Mouse (Mus musculus) hematopoietic stem cell, adult 5-6 weeks (primary cell): Measurements from ENCODE around the gene Dennd4a. TPM values are rescaled to one million over a fixed set of nuclear protein-coding genes. Genes with fewer than 3 reads are reported as not detected.
A peak's percentile ranks its signal among the peaks of the same experiment; 100 is the strongest.

ENCODE experiments used
- ATAC-seq, 2 experiments: fragments of 125-278 bp in 1 of 2; replicated peaks in 1 of 2; 2 replicates each; pipeline ENCODE4 v1.8.0; 2016 to 2017; ENCODE audit warnings: inconsistent platforms in 2 of 2, mild to moderate bottlenecking in 2 of 2, moderate number of reproducible peaks in 2 of 2, low read depth in 1 of 2, moderate TSS enrichment in 1 of 2; ENCODE audit not compliant: low FRiP score in 2 of 2, poor library complexity in 2 of 2, severe bottlenecking in 2 of 2, insufficient read depth in 1 of 2, low TSS enrichment in 1 of 2
- total RNA-seq: library from RNA; stranded (forward); fragments of 172-1452, 232-1000 nt; gene quantifications from 2 replicates; pipeline ENCODE4 v1.2.3, GENCODE M21; 2017

The Dennd4a gene
- total RNA-seq, 1 experiment from 2014 or later: 75.6 TPM

DNA sequence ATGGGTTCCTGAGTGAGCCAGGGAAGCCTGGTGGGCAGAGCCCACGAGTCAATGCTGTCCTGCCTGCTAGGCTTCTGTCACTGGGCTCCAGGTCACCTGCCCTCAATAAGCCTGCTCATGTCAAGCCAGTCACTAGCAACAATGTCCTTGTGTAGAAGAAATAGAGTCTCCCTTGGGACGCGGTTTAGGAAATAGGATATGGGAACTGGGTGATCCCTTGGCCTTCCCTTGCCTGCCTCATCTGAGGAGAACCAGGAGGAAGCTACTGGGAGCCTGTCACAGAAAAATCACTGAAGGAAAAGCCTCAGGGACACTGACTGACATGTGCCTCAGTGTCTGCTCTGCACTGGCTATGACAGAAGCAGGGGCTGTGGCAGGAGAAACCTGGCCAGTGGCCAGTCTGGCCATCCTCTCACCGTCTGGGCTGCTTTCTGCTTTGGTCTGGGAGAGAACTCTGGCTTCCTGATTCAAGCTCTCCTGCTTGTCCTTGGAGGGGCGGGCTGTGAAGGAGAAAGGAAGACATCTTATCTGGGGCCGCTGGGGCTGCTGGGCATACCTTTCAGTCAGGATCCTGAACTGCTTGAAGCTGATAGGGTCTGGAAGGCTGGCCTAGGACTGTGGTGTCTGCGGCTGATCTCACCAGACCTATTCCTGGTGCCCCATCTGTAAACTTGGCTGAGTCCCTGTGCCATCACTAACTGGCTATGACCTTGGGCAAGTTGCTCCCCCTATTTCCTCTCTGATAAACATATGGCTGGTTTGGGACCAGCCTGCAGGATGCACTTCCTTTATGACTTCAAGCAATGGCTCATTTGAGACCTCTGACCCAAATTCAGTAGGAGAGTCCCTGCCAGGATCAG lies 120.8 kb downstream of the Dennd4a start:
- no peak for ATAC-seq

DNA sequence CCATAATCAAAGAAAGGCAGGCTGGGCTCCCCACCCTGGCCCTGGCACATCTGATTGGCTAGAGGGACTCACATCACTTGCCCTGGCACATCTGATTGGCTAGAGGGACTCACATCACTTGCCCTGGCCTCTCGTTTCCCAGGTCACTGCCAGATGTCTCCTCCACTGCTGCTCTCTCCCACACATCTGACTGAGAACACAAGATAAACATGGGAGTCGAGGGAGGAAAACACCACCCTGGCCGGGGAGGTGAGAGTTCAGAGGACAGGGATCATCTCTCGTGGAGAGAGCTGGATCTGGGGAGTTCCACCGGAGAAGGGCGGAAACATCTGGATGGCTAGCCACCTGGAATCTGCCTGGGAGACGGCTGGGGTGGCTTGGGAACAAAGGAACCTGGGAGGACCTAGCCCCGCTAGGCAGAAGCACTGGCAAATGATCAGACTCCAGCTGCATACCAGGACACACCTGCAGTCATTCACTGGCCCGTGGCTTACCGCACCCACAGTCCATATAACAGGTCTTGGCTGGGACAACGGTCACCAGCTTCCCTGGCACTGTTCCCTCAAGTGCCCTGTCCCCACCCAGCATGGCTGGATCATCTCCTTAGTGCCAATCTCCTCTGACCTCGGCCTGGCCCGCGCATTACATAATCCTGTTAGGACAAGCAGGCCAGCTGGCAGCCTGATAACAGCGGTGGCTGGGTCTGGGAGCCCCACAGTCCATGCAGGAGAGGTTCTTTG lies 123.0 kb downstream of the Dennd4a start:
- no peak for ATAC-seq

DNA sequence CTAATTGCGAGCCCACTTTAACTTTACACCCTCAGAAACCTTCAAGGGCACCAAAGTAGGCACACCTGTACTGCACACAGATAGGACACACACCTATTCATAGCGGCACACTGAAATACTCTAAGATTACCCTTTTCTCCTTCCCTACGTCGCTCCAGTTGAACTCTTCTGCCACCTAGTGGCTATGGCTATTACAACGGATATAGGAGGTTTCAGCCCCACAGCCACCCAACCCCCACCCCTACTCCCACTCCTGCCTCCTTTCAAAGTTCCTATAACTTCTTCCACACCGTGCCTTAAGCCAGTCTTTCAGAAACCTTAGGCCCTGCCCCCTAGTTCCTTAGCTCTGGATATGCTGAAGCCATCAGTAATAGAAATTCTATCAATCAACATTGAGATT lies 125.4 kb downstream of the Dennd4a start:
- peak; percentile 55 to 69; a peak in 3 of 4 replicates for ATAC-seq

DNA sequence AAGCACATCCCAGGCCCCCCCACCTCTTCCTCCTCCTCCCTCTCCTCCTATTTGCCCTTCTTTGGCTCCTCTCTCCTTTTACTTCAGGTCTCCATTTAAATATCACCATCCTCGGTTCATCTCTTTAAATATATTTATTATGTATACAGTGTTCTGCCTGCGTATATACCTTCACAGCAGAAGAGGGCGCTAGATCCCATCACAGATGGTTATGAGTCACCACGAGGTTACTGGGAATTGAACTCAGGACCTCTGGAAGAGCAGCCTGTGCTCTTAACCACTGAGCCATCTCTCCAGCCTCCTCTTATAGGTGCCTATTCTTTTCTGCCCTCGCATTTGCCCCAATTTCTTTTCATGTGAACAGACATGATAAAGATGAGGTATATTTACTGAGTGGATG lies 126.4 kb downstream of the Dennd4a start:
- no peak for ATAC-seq

DNA sequence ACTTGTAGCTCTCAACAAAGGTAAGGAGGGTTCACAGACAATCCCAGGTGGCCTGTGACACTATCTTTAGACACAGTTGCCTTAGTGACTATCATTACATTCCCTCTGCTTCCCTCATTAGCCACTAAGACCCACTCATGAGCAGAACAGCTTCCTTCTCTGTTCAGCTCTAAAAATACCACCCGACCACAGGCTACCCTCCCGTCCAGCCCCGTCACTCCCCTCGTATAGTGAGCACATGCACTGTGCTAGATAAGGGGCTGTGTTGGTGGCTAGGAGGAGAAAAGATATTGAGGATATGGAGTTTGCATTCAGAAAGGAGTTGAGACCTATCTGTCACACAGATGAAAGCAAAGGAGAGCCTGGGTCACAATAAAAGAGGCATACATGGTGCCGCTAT lies 127.4 kb downstream of the Dennd4a start:
- ATAC-seq: peak; percentile 69 to 72

DNA sequence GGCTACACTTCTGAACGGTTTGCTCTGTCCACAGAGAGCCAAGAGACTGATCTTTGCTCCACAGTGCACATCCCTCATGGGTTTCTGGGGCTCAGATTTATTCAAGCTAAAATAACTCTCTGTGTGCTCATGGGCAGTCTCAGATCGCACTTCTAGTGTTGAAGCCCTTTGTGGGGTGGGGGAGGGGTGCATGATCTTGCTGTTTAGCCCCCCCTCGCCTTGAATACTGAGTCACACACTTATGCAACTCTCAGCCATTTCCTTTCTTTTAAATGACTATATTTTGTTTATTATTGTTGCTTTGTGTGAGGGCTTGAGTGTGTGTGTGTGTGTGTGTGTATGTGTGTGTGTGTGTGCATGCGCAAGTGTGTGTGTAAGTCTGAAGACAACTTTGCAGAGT lies 128.1 kb downstream of the Dennd4a start:
- ATAC-seq: no peak

DNA sequence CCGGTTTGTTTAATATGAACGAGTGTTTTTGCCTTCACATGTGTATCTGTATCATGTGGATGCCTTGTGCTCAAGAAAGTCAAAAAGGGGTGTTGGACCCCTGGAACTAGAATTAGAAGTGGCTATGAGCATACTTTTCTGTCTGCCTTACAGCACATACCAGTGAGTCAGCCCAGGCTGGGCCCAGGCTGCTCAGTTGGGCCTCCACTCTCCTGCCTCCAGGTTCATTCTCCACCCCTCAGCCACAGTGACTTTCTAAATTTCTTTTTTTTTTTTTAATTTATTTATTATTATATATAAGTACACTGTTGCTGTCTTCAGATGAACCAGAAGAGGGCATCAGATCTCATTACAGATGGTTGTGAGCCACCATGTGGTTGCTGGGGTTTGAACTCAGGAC lies 128.7 kb downstream of the Dennd4a start:
- ATAC-seq: no peak

DNA sequence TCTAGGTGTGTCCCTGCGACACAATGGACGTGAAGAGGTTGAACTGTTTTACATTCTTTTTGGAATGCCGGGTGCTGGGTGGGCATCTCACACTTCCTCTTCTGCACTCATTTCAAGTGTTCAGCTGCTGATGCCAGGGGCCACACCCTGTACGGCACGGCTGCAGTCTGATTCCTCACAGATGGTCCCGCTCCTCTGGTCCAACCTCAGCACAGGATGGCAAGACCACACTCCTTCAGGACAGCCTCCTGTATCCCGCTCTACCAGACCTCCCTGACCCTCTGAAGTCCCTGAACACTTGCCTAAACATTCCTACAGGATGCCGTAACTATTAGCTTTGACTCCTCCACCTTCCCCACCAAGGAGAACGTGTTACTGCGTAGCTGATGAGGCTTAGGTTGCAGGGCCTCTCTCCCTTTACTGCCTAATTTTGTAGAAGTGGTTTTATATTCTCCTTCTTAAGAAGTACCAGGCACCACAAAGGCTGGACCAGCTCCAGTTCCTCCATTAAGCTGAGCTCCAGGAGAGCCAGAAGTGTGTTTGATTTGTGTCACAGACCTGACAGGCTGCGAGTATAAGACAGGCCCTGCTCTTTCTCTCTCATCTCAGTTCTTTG lies 129.7 kb downstream of the Dennd4a start:
- ATAC-seq: no peak

DNA sequence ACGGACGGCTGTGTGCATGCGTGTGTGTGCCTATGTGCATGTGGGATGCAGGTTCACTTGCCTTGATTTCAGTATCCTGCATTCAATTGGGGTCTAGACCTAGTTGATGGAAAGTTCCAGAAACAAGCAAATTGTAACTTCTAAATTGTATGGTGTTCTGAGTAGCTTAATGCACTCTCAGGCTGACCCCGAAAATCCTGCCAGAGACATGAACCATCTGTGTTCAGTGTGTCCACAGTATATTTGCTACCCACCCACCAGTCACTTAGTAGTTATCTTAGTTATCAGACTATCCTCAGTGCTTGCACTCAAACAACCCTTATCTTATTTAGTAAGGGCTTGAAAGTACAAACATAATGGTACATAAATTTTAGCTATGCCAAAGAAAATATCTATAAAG lies 130.5 kb downstream of the Dennd4a start:
- no peak for ATAC-seq

DNA sequence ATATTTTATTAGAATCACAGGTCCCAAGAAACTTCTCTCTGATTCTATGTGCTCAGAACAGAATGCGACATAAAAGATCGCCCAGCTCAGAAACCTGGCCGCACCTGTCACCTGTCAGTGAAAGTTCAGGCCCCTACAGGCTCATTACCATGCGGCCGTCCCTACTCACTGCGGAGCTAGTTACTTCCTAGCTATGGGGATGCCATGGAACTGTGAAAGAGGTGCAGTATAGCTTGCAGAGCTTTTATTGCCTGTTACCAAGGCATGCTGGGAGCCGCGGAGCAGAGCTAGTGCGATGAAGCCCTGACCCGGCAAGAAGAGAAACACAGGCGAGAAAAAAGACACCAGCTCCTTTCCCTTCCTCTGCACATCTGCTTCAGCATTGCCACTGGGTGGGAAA lies 132.9 kb downstream of the Dennd4a start:
- no peak for ATAC-seq

DNA sequence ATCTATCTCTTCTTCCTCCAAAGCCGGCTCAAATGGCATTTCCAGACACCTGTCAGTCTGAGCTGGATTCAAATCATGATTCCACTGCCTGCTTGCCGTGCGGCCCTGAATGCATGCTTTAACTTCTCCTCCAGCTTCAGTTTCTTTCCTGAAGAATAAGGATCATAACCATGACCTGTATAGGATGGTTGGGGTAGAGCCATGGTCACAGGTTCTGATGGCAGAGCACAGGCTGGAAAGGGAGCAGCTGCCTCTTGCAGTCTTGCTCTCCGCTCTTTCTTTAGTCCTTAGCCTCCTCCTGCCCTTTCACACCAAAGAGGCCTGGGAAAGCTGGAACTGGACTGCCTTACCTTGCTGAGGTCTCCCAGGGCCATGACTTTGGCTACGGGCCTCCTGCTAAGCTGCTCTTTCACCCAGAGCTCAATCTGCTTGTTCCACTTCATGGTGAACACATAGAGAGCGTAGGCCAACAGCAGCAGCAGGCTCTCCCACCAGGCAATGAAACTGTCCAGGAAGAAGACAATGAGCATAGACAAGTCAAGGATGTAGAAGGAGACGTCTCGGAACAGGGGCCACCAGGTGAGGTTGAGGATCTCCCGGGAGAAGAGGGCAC lies 136.4 kb downstream of the Dennd4a start:
- ATAC-seq: no peak

DNA sequence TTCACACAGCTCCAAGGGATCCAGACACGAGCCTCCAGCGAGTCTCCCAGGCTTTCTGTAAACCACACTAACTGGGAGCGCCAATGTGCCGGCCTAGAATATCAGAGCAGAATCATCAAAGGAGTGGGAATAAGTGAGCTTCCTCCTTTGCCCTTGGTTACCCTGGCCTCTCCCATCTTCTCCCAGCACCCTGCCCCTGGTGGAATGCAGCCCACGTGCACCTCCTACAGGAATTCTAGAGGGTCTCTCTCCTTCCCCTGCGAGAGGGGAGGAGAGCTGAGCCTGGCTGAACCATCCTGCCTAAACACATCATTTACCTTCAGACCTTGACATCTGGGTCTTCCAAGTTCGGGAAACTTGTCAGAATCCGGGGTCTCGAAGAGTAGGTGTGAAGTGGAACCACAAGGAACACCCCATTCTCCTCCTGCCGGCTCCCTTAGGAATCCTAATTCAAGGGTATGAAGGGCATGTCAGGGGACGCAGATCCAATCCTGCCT lies 140.1 kb downstream of the Dennd4a start, which contains the start of gene Slc24a1:
Slc24a1 (minus strand) TSS at position 447 of the 497 bp plus-strand sequence.
- ATAC-seq: no peak

DNA sequence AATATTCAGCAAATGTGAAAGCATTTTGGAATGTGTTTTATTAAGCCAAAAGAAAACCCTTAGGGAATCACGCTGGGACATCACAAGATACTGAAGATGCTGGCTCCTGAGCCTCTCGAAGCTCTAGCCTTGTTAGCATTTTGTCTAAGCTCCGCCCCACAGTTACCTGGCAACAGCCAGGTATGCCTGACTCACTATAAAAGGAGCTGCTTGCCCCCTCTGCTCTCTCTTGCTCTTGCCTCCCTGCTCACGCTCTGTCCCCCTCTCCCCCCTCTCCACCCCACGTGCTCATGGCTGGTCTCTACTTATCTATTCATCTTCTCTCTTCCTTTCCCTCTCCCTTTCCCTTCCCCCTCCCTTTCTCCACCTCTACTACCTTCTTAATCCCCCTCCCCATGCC lies 140.9 kb downstream of the Dennd4a start:
- no peak for ATAC-seq

DNA sequence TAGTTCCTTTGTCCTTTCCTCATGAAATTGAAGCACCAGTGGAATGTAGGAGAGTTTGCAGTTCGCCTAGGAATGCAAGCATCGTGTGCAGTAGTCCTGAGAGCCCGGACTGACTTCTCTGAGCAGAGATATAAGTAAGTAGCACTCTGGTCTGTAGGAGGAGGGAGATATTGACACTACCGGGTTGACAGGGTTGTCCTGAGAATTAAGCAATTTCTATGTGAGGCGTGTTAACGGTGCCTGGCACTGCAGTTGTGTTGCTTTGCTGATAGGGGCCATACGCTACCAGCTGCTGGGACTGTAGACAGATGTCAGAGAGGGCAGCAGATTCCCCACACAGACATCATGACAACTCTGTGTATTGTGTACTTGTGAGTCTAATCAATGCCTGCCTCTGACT lies 142.1 kb downstream of the Dennd4a start:
- no peak for ATAC-seq

DNA sequence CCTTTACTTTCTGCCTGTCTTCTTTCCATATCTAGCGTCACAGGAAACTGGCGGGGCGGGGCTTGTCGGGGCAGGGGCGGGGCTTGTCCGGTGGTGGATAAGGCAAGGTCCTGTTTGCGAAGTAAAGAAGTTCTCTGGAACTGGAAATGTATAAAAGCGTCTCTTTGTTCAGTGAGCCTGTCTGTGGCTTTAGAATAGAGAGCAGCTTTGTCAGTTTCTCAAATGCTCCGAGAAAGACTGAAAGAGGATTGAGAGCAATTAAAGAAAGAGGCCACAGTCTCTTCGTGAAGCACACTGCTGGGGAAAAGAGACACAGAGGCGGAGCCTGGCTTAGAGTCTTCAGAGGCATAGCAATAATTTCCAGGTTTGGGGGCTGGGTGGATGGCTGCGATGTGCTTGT lies 145.2 kb downstream of the Dennd4a start:
- ATAC-seq: no peak

DNA sequence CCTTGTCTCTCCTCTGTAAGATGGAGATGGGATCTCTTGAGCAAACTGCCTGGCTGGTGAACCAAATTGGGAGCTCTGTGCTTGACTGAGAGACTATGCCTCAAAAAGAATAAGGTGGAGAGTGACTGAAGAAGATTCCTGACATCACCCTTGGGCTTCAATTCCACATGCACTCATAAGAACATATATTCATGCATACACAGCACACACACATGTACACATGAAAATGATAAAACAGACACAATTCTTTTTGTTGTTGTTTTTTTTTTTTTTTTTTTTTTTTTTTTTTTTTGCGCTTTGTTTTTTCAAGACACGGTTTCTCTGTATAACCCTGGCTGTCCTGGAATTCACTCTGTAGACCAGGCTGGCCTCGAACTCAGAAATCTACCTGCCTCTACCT lies 146.1 kb downstream of the Dennd4a start:
- no peak for ATAC-seq

DNA sequence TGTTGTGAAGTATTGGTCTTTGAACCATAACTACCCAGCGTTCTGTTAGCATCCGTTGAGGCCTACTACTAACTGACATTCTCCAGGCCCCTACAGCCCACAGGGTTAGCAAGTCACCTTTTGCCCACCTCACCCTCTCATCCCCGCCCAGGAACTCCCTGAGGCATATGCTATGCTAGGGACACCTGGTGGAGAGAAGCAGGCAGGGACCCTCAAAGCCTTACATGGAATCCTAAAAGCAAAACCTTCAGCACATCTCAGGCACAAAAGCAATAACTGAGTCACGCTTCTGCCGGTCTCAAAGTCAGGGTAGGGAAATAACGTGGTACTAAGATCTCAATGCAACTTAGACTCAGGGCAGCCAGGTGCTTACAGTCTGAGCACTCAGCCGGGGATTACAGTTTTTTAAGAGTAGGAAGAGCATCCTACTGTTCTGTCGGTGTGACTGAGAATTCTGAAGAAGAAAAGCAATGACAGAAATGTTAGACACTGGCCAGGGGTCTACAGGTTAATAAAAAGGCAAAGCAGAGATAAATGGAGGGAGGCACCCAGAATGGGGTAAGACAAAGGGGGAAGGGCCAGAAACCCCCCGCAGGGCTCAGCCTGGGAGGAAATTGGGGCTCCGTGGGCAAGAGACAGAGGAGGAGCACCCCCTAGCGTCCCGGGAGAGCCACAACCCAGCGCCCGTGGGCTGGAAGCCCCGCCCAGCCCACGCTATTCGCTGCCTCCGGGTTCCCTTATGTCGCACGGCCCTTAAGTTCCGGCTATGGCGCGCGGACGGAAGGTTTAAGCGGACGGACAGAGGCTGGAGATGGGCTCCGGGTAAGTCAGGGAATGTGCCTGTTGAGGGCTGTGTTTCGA lies 149.2 kb downstream of the Dennd4a start, which contains the start of gene Ints14:
Ints14 (plus strand) TSS at position 789 of the 861 bp plus-strand sequence.
- ATAC-seq: peak; percentile 98 to 99
